Mouse (Mus musculus): ENCODE measurements around the gene Gm6993.

GRCm38 (mm10) chr12:31217232-31217631 lies 23.3 kb upstream of the Gm6993 start:
- no peak for TF ChIP-seq CTCF (IDR thresholded peaks at IDR 0.05; ENCODE audit: low read depth, low read length)
- TF ChIP-seq EP300 (IDR thresholded peaks at IDR 0.05; ENCODE audit: insufficient read depth, low read depth, low read length) = no peak

Measured in ES-Bruce4 (cell line).